ENCODE assay signal across 10 mouse cellular contexts in genomic region chr10:39624837-39625625, GRCm38 (mm10). TPM values are rescaled to one million over a fixed set of nuclear protein-coding genes. Genes with fewer than 3 reads are reported as not detected.
A peak's percentile ranks its signal among the peaks of the same experiment; 100 is the strongest.
DNase-seq lines count a peak whose midpoint lies in the region; ATAC-seq and TF ChIP-seq lines count a peak whose summit lies in the region.
"Had no signal": no experiment of that assay in that cellular context is flagged by ENCODE, and none has a peak within 500 bp of the region (broad histone marks: within the 10 kb centered on the region; RNA-seq: fewer than 3 reads in every experiment).

No protein-coding gene starts in this region.

- peaks cover 36% of the 10 kb centered on the region for H3K4me1 ChIP-seq in intestine, embryonic 15.5 days (replicated peaks)
- H3K4me1 ChIP-seq in liver, embryonic 14.5 days (replicated peaks; ENCODE audit: control insufficient read depth in 2 of 2, insufficient read depth in 2 of 2, low read length in 1 of 2): peaks cover 0 to 5% of the 10 kb centered on the region in 2 experiments; a peak in 1 of 4 replicates

- DNase-seq in gastrocnemius, adult 2 months: no peak
- DNase-seq in gastrocnemius, adult 8-10 months (ENCODE audit: low spot score in 2 of 2): no peak
- DNase-seq in CD4-positive helper T cell, adult 2 months (ENCODE audit: low read depth, low spot score): peak; percentile 24
- peak in 2 of 3 experiments; percentile 14 to 33 for DNase-seq in liver, embryonic 14.5 days (ENCODE audit: low read depth in 3 of 3, low spot score in 3 of 3)
- DNase-seq in cerebellum, postnatal 25 days: no peak
- DNase-seq in left cerebral cortex, adult 8-10 months (ENCODE audit: low spot score in 2 of 2): no peak
- DNase-seq in thymus, postnatal 0 days (ENCODE audit: low spot score): no peak
- DNase-seq: heart, postnatal 14 days had no signal

- 34% methylated on average over 12 of the region's 12 CpGs for WGBS in intestine, embryonic 15.5 days
- WGBS in liver, embryonic 14.5 days (ENCODE audit: insufficient replicate concordance): 45% methylated on average over 12 of the region's 12 CpGs

- no peak for TF ChIP-seq CTCF in gastrocnemius, adult 2 months (IDR thresholded peaks at IDR 0.05)
- no peak for TF ChIP-seq CTCF in liver, embryonic 14.5 days (IDR thresholded peaks at IDR 0.05; ENCODE audit: low read depth)

- intact Hi-C loops in gastrocnemius, adult 2 months (cut with DNase I): no loop called here

- H3K4me3 ChIP-seq in gastrocnemius, adult 2 months: peak overlapping the region; percentile 7; the same call in 1 of the 2 replicates
- H3K4me3 ChIP-seq in intestine, embryonic 15.5 days (replicated peaks): no peak overlapping the region
- no peak overlapping the region for H3K4me3 ChIP-seq in liver, embryonic 14.5 days (ENCODE audit: insufficient read depth in 1 of 2, low read depth in 2 of 2, low read length in 2 of 2)

- H3K9me3 ChIP-seq in intestine, embryonic 15.5 days: no peaks in the 10 kb centered on the region
- no peaks in the 10 kb centered on the region for H3K9me3 ChIP-seq in liver, embryonic 14.5 days (ENCODE audit: control insufficient read depth, low read length)

- TF ChIP-seq EP300 in liver, embryonic 14.5 days (IDR thresholded peaks at IDR 0.05; ENCODE audit: low read depth): no peak

- no peak overlapping the region for H3K9ac ChIP-seq in intestine, embryonic 15.5 days
- H3K9ac ChIP-seq in liver, embryonic 14.5 days (replicated peaks): no peak overlapping the region

- H3K36me3 ChIP-seq in intestine, embryonic 15.5 days: peaks cover 12% of the 10 kb centered on the region
- H3K36me3 ChIP-seq in liver, embryonic 14.5 days (replicated peaks; ENCODE audit: control insufficient read depth, insufficient read depth, low read depth): no peaks in the 10 kb centered on the region

- ATAC-seq in intestine, embryonic 15.5 days: peak; percentile 49
- ATAC-seq in liver, embryonic 14.5 days (ENCODE audit: insufficient read depth): peak; percentile 68
- ATAC-seq: midbrain, embryonic 16.5 days had no signal

- peak overlapping the region; percentile 83 for H3K27ac ChIP-seq in gastrocnemius, adult 2 months
- H3K27ac ChIP-seq in intestine, embryonic 15.5 days: peak overlapping the region; percentile 56; the same call in 1 of the 2 replicates
- H3K27ac ChIP-seq in liver, embryonic 14.5 days: no peak overlapping the region

- H3K4me2 ChIP-seq in intestine, embryonic 15.5 days (replicated peaks): peak overlapping the region; percentile 21; the same call in 1 of the 2 replicates
- peak overlapping the region; percentile 14; the same call in 1 of the 2 replicates for H3K4me2 ChIP-seq in liver, embryonic 14.5 days (ENCODE audit: low read depth)

- no peaks in the 10 kb centered on the region for H3K27me3 ChIP-seq in intestine, embryonic 15.5 days (replicated peaks)
- no peaks in the 10 kb centered on the region for H3K27me3 ChIP-seq in liver, embryonic 14.5 days (ENCODE audit: control insufficient read depth, insufficient read depth, low read length)

RNA-seq across cellular contexts. Expression of gene Traf3ip2, which starts 12.3 kb away (rescaled TPM):
- 1 to 10 TPM; 5.5 to 9.0 TPM for total RNA-seq in gastrocnemius, adult 2 months (2021)
- total RNA-seq in gastrocnemius, adult 8-10 months (2022): 1 to 10 TPM; 2.8 to 6.3 (median 4.4) TPM
- polyA plus RNA-seq in intestine, embryonic 15.5 days (2015; fragmentation: Nextera tagmentation; extraction: Ambion mirVana): 25.8 and 29.4 TPM in 2 replicates
- 0.69 and 1.3 TPM in 2 replicates for polyA plus RNA-seq in liver, embryonic 14.5 days (2012; rRNA removed)
- 0.73 and 1.2 TPM in 2 replicates for polyA plus RNA-seq in liver, embryonic 14.5 days (2014; fragmentation: Nextera tagmentation; extraction: Ambion mirVana)
- total RNA-seq in left cerebral cortex, adult 8-10 months (2022): 1 to 10 TPM; 1.1 to 2.0 (median 1.5) TPM
- 13.9 and 19.3 TPM in 2 replicates for polyA plus RNA-seq in thymus, postnatal 0 days (2015; fragmentation: Nextera tagmentation; extraction: Ambion mirVana)

Comparison
In these comparisons a context has a peak if more than half of its experiments do, and no peak if none do; other contexts are left out.
1. DNase-seq: peak in CD4-positive helper T cell, adult 2 months (single experiment) and liver, embryonic 14.5 days (2 of 3); none in gastrocnemius, adult 2 months (single experiment), gastrocnemius, adult 8-10 months (0 of 2), cerebellum, postnatal 25 days (0 of 2), left cerebral cortex, adult 8-10 months (0 of 2) and thymus, postnatal 0 days (single experiment).